Mouse (Mus musculus): Measurements from ENCODE around the gene Adipor1. TPM values are rescaled to one million over a fixed set of nuclear protein-coding genes. Genes with fewer than 3 reads are reported as not detected.

Adipor1 gene
- total RNA-seq, 2 experiments from 2014 or later, result 62.3 to 63.5 TPM

DNA sequence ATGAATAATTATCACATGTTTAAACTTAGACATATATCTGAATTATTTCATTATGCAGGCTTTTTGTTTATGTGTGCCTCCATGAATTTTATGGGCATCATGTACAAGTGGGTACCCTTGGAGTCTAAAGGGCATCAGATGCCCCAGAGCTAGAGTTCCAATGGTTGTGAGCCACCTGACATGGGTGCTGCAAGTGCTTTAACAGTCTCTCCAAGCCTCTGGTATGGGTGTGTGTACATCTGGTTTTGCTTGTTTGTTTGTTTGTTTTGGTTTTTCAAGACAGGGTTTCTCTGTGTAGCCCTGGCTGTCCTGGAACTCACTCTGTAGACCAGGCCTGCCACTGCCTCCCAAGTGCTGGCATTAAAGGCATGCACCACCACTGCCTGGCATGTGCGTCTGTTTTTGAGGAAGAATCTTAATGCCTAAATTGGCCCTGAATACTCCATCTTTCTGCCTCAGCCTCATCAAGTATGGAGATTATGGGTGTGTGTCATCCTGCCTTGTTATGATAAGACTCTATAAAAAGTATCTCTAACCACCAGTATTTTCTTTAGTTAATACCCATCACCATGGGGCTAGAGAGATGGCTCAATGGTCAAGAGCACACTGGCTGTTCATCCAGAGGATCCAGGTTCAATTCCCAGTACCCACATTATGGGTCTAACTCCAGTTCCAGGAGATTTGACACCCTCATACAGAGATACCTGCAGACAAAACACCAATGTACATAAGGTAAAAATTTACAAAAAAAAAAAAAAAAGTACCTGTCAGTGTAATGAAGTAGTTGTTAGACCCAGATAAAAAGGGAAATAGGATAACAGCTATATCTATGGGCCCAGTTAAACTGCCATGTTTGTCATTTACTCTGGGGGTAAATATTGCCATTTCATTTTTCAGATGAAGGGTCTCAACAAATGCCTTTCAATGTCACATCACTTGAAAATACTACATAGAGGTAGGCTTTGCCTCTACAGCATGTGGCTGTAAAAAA lies 45.4 kb downstream of the Adipor1 start:
- DNase-seq (ENCODE audit: low spot score in 2 of 2), result no peak
- intact Hi-C loops (cut with DNase I), result no loop called here

Other genes starting within 250 kb of the Adipor1 start
- gene Chil1, start 233.2 kb upstream of the Adipor1 start, total RNA-seq (2021), result 10 to 100 TPM in 1 of 2 experiments, 1 to 10 TPM in 1; 9.1 to 11.6 TPM
- gene Mybph, start 221.9 kb upstream of the Adipor1 start, total RNA-seq (2021), result under 1 TPM in 1 of 2 experiments, not detected in 1; 0.25 TPM
- gene Adora1, start 179.9 kb upstream of the Adipor1 start, total RNA-seq (2021), result 100 to 1,000 TPM; 195 to 200 TPM
- gene Myog, start 125.4 kb upstream of the Adipor1 start, total RNA-seq (2021), result not detected
- gene Ppfia4, start 82.5 kb upstream of the Adipor1 start, total RNA-seq (2021), result 10 to 100 TPM; 43.3 to 49.4 TPM
- 10 to 100 TPM; 67.2 to 72.9 TPM for gene Tmem183a, start 53.4 kb upstream of the Adipor1 start, total RNA-seq (2021)
- gene 4933406M09Rik, start 29.4 kb upstream of the Adipor1 start, total RNA-seq (2021), result not detected
- gene Cyb5r1, start 9.8 kb upstream of the Adipor1 start, total RNA-seq (2021), result 10 to 100 TPM; 15.8 to 16.6 TPM
- 10 to 100 TPM; 37.1 to 37.7 TPM for gene Klhl12, start 40.2 kb downstream of the Adipor1 start, total RNA-seq (2021)
- gene Rabif, start 79.3 kb downstream of the Adipor1 start, total RNA-seq (2021), result 10 to 100 TPM; 30.6 to 31.8 TPM
- gene Mgat4e, start 134.3 kb downstream of the Adipor1 start, total RNA-seq (2021), result not detected
- 10 to 100 TPM; 64.2 to 65.5 TPM for gene Kdm5b, start 144.8 kb downstream of the Adipor1 start, total RNA-seq (2021)
- gene Syt2, start 231.3 kb downstream of the Adipor1 start, total RNA-seq (2021), result 10 to 100 TPM; 42.8 to 49.3 TPM

Measured in left cerebral cortex, postnatal 25 days (tissue).